Mouse (Mus musculus): ENCODE measurements at regions not wholly inside any gene's neighbourhood (a gene's known extent, or its start where the extent isn't known, plus 50 kb on each side); places are given as distances from the start of the nearest gene placed in this dataset.
A peak's percentile ranks its signal among the peaks of the same experiment; 100 is the strongest.

DNA sequence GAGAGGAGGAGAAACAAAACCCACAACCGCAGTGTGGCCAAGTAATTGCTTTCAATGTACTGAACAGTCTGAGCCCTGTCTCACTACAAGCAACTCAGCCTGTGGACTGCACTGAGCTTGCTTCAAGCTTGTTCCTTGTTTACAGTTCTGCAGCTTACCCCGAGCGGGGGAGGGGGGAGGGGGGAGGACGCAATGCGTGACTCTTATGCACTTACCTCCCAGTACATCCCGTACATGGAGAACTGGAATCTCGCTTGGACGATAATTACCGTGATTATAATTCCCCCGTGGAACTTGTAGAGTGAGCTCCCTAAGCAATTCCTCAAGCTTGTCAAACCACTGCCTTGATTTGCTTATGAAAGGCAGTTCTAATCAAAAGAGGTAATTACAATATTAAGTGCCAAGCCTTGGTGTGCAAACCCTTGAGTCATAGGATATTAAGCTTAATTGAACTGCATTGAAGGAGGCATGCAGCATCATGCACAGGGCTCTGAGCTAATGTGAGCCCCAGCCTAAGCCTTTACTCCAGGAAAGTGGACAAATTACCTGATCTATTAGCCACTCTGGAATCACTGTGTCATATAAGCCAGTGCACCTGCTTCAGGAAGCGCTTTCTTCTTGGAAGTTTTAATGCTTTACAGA lies 397.0 kb upstream of the Klf4 start:
- DNase-seq (ENCODE audit: low spot score), result peak; percentile 11

DNA sequence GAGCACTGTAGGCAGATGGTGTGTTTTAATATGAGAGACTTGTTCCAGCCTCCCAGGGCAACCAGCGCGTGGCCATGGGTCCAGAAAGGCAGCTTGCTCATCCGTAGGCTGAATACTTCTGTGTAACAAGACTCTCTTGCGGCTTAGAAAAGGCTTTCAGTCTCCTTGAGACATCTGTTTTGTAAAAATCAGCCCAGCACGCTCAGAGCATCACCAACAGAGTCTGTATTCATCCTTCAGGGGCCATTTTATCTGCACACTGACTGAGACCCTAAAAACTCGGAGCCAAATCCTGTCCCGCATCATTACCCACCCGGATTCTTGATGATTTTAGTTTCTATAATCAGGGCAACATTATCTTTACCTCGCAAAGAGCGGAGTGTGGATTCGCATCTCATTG lies 396.4 kb upstream of the Klf4 start:
- no peak for DNase-seq (ENCODE audit: low spot score)

DNA sequence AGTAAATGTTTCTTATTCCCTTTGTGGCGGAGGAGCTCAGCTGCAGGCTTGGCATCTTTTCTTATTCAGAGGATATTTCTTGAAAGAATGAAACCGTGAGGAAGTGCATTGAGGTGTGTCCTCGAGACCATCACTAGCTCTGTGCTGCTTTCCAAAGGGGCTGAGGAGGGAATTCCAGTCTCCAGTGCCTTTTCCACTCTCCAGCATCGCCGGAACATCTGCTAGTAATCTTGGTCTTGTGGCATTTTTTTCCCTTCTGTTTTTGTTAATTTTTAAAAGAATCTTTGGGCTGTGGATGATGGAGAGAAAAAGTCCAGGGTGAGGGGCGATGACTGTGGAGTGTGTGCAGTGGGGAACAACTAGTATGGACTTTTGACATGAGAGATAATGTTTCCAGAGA lies 395.9 kb upstream of the Klf4 start:
- DNase-seq (ENCODE audit: low spot score), result no peak

DNA sequence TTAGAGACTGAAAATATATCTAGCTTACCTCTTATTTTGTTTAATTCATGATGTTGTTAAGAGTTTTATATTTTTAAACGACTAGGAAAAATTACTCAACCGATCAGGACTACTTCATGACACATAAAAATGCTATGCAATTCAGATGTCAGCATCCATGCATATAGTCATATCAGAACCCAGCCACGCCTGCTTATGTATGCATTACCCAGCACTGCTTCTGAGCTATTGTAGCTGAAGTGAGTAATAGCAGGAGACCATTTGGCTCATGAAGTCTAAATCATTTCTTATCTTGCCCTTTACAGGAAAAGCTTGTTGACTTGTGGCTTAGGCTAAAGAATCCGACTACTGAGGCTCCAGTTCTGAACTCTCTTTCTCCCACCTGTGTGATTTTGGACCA lies 395.1 kb upstream of the Klf4 start:
- DNase-seq (ENCODE audit: low spot score), result no peak

DNA sequence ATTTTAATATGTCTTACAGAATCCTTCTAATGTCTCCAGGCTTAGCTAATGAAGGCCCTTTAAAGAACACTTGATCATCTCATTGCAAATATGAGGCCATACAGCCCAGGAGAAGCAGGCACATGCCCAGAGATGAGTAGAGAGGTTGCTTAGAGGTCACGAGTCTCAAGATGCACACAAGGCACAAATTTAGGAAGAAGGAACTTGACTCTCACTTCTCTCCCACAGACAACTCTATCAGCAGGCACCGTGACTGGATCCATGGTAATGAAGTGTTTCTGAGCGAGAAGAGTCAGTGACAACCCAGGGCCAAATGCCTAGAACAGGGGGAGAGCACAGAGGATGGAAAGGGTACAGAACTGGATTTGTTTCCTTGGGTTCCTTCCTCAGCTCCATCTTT lies 392.7 kb upstream of the Klf4 start:
- DNase-seq (ENCODE audit: low spot score), result no peak

DNA sequence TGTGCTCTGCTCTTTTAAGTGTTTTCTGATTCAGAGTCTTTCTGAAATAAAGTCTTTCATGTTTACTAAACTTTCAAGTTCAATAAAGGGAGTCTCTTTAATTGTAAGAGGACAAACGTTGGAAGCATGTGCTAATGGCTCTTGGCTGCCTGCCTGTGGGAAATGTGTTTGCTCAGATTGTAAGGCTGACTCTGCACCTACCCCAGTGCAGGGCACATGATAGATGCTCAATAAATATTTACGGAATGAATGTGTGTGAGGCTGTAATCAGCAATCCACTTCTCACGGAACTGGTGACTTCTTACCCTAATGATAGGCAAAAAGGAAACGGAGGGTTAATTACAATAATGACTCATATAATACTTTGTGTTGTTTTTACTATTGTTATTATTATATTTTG lies 389.0 kb upstream of the Klf4 start:
- DNase-seq (ENCODE audit: low spot score), result no peak

DNA sequence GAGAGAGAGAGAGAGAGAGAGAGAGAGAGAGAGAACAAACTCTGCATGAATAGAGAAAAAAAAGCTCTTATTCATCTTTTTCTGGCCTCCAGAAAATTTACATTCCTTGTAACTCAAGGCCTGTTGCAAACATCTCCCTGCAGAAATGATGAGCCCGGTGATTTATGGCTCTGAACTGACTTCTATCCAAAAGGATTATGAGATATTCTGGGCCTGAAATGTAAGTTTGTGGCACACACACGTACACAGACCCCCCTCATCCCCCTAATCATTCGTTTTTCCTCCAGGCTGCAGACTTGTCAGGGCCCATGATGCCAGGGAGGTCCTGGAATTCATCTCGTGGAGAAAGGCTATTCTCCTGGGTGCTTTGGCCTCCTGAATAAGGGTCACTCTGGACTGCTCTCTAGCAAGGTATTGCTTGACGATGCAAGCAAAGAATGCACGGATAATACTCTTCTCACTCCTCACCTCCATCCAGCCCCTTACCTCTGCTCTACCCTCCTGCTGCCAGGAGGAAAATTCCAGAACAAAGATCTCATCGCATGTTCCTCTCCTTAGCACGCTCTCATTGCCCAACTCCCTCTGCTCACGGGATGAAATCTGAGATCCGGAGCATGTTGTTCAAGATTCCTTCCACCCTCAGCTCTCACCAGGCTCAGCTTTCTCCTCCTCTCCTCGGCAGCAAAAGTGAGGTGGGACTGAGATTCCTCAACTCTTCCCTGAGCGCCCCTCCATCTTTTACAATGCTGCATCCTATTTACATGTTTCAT lies 362.0 kb upstream of the Klf4 start:
- no peak for DNase-seq (ENCODE audit: low spot score)

DNA sequence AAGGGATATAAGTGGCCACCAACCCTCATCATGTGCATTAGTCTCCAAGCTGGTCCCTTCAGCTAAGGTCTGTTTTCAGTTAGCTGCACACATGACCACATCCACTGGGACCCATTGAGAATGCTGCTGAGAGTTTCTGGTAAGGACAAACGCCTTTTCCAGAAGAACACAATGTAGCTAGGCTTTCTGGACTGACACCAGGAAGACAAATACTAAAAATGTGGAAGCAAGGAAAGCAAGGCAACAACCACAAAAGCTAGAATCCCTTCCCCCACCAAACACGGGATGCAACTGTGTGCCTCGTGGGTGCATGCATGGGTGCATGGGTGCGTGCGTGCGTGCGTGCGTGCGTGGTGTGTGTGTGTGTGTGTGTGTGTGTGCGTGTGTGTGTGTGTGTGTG lies 359.4 kb upstream of the Klf4 start:
- no peak for DNase-seq (ENCODE audit: low spot score)

DNA sequence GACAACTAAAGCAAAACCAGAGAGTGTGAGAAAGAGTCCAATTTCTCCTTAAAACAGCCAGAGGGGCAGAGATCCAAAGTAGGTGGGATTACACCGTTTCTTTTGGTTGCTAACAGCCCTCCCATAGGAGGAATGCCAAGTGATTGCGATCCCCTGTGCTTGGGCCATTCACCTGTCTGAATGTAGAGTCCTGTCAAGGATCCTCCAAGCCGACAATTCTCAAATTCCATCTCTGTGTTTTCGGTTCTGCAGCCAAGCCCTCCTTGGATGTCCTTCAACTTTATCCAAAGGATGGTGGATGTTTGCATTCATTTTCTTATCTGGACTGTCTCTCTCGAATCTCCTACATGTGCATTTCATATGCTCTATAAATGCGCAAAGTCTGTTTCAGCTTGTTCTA lies 355.3 kb upstream of the Klf4 start:
- DNase-seq (ENCODE audit: low spot score), result no peak

DNA sequence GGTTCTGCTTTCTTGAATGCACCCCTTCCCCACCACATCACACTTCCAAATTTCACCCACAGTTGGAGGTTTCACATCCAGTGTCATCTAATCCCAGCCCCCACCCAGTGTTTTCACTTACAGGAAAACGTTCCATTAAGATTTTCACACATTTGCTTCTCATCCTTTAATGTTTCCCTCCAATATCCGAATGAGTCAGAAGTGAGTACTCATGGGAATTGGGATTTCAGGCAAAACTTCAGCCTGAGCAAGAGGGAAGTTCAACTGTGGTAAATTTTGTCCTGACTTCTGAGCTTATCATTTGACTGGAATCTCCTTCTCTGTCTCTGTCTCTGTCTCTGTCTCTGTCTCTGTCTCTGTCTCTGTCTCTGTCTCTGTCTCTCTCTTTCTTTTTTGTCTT lies 350.3 kb upstream of the Klf4 start:
- no peak for DNase-seq (ENCODE audit: low spot score)

DNA sequence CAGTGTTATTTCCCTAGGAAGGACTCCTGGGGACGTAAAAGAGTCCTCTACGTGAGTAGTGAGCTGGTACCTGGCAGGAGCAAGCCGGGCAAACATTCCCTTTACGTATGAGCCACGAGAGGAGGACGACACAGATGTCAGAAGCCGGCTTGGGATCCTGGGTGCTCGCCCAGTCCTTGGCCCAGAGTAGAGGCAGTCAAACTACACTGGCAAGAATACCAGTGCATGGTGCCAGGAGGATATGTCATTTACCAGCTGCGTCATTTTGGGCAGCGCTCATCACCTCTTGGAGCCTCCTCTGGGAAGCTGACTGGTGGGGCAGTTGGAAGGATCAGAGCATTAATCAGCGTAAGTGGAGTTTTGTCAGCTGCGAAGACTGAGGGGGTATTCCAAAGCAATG lies 343.0 kb upstream of the Klf4 start:
- DNase-seq (ENCODE audit: low spot score), result no peak

DNA sequence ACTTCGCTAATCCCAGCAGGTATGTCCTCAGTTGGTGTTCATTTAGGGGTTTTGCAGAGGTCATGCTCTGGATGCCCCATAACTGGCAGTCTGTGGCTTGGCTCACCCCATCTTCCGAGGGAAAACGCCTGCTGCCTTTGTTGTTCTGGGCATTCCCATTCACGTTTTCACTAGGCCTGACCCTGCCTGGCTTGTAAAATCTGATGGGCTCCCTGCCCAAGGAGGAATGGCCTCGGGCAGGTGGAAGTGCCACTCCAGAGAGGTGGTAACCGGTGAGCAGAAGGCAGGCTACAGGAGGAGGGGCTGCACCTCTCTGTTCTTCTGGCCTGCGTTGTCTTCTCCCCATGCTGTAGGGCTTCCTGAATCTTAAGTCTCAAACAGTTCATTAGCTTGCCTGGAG lies 342.6 kb upstream of the Klf4 start:
- DNase-seq (ENCODE audit: low spot score), result no peak

DNA sequence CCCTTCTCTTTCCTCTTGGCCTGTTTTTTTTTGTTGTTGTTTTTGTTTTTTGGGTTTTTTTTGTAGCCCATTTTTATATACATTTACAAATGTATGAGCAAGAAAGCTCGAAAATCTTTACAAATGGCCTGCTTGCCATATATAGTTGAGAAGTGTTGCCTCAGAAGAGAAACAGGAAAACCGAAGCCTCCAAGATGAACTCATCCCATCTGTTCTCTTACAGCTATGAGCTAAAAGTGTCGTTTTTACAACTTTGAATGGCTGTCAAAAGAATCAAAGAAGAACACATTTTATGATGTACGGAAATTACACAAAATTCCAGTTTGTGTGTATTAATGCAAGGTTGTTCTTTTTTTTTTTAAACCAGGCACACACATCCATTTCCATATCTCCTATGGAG lies 342.0 kb upstream of the Klf4 start:
- DNase-seq (ENCODE audit: low spot score), result no peak

DNA sequence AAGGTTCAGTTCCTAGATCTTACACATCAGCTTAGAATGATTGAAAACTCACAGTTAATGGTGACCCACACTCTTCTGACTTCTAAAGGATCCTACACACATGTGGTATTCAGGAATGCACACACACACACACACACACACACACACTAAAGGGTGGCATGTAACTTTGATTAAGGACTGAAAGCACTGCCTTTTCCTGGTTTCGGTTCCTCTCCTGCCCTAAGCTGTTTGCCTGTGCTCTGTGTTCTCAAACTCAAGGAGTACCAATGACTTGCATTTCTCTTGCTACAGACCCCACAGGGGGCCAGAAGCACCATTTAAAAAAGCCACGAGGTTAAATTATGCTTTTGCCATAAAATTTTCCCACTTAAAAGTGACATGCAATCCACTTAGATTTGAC lies 327.8 kb upstream of the Klf4 start:
- no peak for DNase-seq (ENCODE audit: low spot score)

DNA sequence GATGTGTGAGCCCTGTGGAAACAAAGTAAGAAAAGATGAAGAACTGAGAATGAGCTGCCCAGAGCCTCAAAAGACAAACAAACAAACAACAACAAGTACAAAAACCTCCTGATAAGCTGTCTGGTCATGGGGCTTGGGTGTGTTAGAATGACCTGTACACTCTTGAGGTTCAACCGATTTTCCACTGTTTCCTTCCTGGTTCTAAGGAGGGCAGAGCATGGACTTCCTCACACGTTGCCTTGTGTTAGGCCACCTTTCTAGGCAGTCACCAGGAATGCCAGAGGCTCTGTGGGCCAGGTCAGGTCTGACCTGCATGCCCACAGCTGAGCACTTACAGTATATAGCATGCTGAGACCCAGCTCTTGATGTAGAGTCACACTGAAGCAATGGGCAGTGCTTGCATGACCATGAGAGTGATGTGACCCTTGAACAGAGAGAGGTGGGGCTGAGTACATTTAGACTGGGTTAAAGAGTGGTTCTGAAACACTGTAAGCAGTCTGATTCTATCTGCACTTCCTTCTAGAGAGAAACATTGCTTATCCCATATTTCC lies 327.0 kb upstream of the Klf4 start:
- DNase-seq (ENCODE audit: low spot score), result no peak

DNA sequence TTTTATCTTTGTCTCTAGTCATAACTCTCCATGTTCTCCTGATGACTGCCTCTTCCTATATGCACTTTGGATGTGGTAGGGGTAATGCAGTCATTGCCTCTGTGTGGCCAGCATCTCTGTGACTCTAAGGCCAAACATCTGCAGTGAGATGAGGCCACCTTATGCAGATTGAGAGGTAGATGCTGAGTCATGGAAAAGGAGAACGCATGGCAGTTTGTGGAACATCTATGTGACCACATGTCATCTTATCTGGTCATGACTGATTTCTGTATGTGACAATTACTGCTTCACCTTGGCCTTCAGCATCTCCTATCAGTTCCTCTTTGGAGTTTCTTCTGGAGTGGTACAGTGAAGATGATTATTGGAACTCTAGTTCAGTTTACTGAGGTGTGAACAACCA lies 319.2 kb upstream of the Klf4 start:
- no peak for DNase-seq (ENCODE audit: low spot score)

DNA sequence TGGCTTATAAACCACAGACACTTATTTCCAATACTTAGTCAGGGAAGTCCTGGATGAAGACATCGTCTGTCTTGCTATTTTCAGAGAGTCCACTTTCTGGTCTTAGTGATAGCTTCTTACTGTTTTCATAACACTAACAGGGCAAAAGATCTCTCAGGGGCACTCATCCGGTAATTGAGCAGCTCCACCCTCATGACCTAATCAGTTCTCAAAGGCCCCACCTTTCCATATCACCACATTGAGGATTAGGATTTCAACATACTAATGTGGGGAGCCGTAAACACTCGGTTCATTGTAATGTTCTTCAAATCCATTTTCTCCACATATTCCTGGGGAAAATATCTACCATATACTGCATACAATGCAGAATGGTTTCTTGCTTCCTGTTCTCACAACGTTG lies 318.8 kb upstream of the Klf4 start:
- DNase-seq (ENCODE audit: low spot score), result no peak

DNA sequence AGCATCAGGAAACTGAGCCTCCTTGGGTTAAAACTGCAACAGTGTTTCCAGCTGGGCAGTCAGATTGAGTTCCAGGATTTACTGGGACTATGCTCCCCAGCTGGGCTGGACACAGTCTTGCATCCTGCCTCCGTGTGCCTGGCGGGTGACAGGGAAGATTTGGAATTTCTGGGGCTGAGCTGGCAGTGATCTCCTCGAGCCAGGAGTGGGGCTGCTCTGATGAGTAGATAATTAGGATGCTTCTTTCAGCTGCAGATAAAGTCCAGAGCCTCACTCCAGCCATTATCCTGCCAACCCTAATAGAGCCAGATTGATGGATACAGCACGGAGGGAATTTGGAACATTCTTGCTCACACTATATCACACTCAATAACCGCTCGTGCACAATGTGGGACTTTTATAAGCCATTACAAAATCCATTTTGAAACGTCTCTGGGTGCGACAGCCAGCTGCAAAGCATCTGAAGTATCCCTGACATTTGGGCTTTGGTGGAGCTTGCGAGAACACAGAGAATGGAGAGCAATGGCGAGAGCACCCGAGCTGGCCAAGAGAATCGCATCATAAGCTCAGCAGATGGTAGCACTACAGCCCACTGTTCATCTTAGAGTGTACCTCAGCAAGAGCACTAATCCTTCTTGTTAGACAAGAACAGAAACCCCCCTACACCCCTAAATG lies 311.6 kb upstream of the Klf4 start:
- DNase-seq (ENCODE audit: low spot score), result peak; percentile 12

DNA sequence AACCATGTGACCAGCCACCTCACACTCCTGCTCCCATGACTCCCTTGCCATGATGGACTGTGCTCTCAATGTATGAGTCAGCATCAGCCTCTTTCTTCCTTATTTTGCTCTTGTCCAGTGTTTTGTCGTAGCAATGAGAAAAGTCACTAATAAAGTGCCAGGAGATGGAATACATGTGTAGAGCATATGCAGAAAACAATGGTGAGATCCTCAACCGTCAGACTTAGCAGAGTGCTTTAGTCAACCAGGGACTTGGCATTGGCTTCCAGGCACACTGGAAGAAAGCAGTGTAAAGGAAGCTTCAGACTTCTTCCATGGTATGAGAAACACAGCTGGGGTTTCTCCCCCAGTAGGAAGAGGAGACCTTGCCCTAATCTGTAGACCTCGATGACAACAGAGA lies 306.3 kb upstream of the Klf4 start:
- DNase-seq (ENCODE audit: low spot score), result no peak

DNA sequence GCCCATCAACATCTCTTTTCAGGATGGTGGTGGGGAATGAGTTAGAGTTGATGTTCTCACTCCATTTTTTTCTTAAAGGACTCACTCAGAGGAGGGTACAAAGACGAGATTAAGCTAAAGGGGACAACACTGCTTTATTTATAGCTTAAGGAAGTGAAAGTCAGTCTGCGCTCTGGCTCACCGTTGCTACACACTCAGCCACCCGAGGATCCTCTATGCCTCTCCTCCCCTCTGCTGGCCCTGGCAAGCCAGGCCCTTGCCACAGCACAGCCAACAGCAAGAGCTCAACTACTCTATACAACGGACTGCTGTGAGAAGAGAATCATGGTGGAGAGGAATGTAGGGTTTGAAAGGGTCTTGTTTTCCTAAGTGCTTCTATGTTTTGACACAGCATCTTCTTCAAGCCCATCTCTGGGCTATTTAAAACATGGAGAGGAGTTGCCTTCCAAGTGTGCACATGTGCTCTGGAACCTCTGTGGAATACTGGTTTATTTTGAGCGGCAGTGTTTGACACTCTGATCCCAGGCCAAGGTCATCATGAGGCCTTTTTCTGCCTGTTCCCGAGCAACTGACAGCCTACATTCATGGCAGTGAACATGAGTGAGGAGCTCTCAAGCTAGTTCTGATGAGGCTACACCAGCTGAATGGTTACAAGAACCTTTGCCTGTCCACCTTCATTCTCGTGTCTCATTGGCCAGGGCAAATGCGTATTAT lies 291.9 kb upstream of the Klf4 start:
- DNase-seq (ENCODE audit: low spot score), result no peak

DNA sequence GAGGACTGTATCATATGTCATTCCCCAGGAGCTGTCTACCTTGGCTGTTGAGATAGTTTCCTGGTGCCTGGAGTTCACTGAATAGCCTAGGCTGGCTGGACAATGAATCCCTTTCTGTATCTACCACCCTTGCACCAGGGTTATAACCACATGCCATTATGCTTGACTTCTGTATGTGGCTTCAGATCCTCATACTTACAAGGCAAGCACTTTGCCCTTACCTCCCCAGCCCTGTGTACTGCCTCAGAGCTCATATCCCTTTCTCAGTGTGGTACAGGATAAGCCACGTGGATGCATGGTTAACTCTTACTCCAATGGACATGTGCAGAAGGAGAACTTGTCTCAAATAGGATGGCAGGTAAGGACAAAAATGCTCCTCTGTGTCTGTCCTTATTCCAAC lies 291.3 kb upstream of the Klf4 start:
- DNase-seq (ENCODE audit: low spot score), result no peak

DNA sequence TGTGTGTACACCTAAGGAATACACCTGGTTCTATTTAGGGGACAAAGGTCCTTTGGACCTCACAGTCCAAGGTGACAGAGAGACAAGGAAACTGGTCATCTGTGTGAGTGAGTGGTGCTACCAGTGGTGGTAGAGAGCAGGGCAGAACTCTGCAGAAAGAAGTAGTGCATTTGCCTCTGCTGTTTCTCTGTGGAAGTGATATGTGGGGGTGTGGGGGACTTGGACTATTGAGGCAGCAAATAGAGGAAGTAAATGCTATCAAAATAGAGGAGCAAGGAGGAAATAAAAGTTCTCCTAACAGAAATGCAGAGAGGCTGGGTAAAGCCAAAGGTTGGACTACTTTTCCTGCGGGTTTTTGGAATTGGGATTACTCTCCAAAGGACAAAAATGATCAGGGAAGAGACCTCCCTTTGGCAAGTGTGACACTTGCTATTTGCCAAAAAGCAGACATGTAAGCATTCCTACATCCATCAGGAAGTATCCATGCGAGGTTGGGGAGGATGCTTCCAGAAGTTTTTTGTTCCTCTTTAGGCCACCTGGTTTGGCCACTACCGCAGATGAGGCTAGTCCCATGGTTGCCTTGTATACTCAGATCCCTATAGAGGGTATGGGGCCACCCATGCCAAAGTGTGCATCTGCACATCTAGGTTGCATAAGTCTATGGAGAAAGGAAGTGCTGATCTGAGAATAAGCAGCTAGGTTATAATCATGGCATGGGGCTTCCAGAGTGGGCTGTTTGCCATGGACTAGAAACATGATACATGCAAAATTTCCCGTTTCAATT lies 285.0 kb upstream of the Klf4 start:
- no peak for DNase-seq (ENCODE audit: low spot score)

All from retina, embryonic 14.5 days (tissue).